Mouse (Mus musculus): Measurements from ENCODE around the gene Abi3bp.

Abi3bp gene

GRCm38 (mm10) chr16:56696448-56696847 is 218.8 kb downstream of the Abi3bp start:
- DNase-seq, result no peak

GRCm38 (mm10) chr16:56700898-56701297 is 223.2 kb downstream of the Abi3bp start:
- no peak for DNase-seq

- DNase-seq, result no peak
Observed at GRCm38 (mm10) chr16:56705731-56706130, 228.1 kb downstream of the Abi3bp start.

GRCm38 (mm10) chr16:56710071-56710470 is 232.4 kb downstream of the Abi3bp start:
- no peak for DNase-seq

GRCm38 (mm10) chr16:56715608-56716007 is 237.9 kb downstream of the Abi3bp start:
- DNase-seq, result no peak

GRCm38 (mm10) chr16:56716557-56717179 is 239.0 kb downstream of the Abi3bp start:
- DNase-seq, result no peak

GRCm38 (mm10) chr16:56717224-56718200 is 239.8 kb downstream of the Abi3bp start, which contains the start of gene Tfg:
Gene Tfg, minus strand, starts transcription at chr16:56717450.
- peak; percentile 100 for DNase-seq

- no peak for DNase-seq
Observed at GRCm38 (mm10) chr16:56719031-56719430, 241.4 kb downstream of the Abi3bp start.

GRCm38 (mm10) chr16:56722357-56722756 is 244.7 kb downstream of the Abi3bp start:
- no peak for DNase-seq

GRCm38 (mm10) chr16:56724927-56725326 is 247.2 kb downstream of the Abi3bp start:
- DNase-seq, result peak; percentile 54

GRCm38 (mm10) chr16:56729060-56729459 is 251.4 kb downstream of the Abi3bp start:
- no peak for DNase-seq
